Mouse (Mus musculus) heart, adult 2 months (tissue): ENCODE data around the gene Fbxo4. TPM values are rescaled to one million over a fixed set of nuclear protein-coding genes. Genes with fewer than 3 reads are reported as not detected.

Experiments
- DNase-seq, 2 experiments: peaks; one replicate each; pipeline ENCODE4 v3.0.0; 2021
- H3K27ac ChIP-seq: fragments of 200-600 bp; 2 replicates; pipeline ENCODE4 v1.8.1; 2022
- H3K27me3 ChIP-seq: fragments of 200-500 bp; 2 replicates; pipeline ENCODE4 v1.6.1; 2012; ENCODE audit warnings: mild to moderate bottlenecking, low read length, inconsistent platforms, mixed read lengths; ENCODE audit not compliant: control insufficient read depth, insufficient read depth
- H3K36me3 ChIP-seq: fragments of 200-500 bp; 2 replicates; pipeline ENCODE4 v1.6.1; 2012; ENCODE audit warnings: low read length, inconsistent platforms; ENCODE audit not compliant: control insufficient read depth, insufficient read depth
- H3K4me1 ChIP-seq: fragments of 200-500 bp; 2 replicates; pipeline ENCODE4 v1.6.1; 2011; ENCODE audit warnings: low read length; ENCODE audit not compliant: control insufficient read depth, insufficient read depth
- H3K4me3 ChIP-seq: fragments of 200-600 bp; 2 replicates; pipeline ENCODE4 v1.8.1; 2022
- H3K79me2 ChIP-seq: fragments of 200-500 bp; replicated peaks from 2 replicates; pipeline ENCODE4 v1.6.1; 2012; ENCODE audit warnings: mild to moderate bottlenecking, inconsistent platforms, low read length, moderate library complexity, mixed read lengths; ENCODE audit not compliant: control insufficient read depth, insufficient read depth
- H3K9ac ChIP-seq: fragments of 200-500 bp; 2 replicates; pipeline ENCODE4 v1.6.1; 2012; ENCODE audit warnings: low read depth, mild to moderate bottlenecking, control low read depth, inconsistent platforms, low read length, mixed read lengths
- CTCF ChIP-seq: fragments of 200-600 bp; IDR thresholded peaks from 2 replicates; pipeline ENCODE4 v1.8.1; 2022; ENCODE audit warnings: antibody characterized with exemption, mild to moderate bottlenecking, moderate library complexity
- EP300 ChIP-seq: fragments of 200-500 bp; IDR thresholded peaks from 2 replicates; pipeline ENCODE4 v1.6.1; 2011; ENCODE audit warnings: low read depth, low read length, control low read depth; ENCODE audit not compliant: insufficient read depth
- POLR2A ChIP-seq: fragments of 200-500 bp; IDR thresholded peaks from 2 replicates; pipeline ENCODE4 v1.6.1; 2011; ENCODE audit warnings: mild to moderate bottlenecking, low read depth, low read length, control low read depth; ENCODE audit not compliant: insufficient read depth
- WGBS: fragments of 180-500 bp; shearing (Covaris S2); methylation state at CpG from one replicate; pipeline ENCODE4 v1.1.7; 2018; 5-methylcytosine and 5-hydroxymethylcytosine counted together
- intact Hi-C: fragments of 180-260 bp; cut with DNase I; formaldehyde crosslinking; loops from one replicate; pipeline ENCODE4 v1.15.1; 2025
- polyA plus RNA-seq: library from polyadenylated mRNA; depleted of rRNA; stranded (reverse); fragments of >200 nt; gene quantifications from 2 replicates; pipeline ENCODE4 v1.2.3, GENCODE M21; 2012; rRNA removed
- total RNA-seq, 2 experiments: library from RNA; stranded (reverse); gene quantifications; 2 replicates each; pipeline ENCODE4 v1.2.3; 2021

Fbxo4 gene
- total and polyA plus RNA-seq, 3 experiments, result 6.0 to 8.1 (median 6.7) TPM

DNA sequence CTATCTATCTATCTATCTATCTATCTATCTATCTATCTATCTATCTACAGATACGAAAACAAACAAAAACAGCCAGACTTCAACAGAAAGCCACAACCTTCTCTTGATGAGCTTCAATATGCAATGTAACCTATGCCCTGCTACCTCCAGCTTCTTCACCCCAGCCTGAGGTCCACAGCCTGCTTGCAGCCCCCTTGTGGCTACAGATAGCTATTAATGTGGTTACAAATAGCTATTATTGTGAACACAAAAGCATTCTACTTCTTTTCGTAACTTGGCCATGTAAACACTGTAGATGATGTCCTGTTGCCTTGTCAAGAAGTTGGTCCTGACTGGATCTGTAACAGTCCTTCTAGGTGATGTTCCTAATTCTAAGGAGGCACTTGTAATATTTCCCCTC, 41.2 kb downstream of the Fbxo4 start:
- 82% methylated on average over 2 of the region's 2 CpGs for WGBS
- TF ChIP-seq POLR2A (no peak), CTCF (peak; percentile 56)
- H3K27ac ChIP-seq, result no peak overlapping the region
- no peaks in the 10 kb centered on the region for H3K27me3 ChIP-seq
- no peak overlapping the region for H3K4me3 ChIP-seq
- intact Hi-C loops, result loop anchor here (10.0 kb wide), 1 partner anchor 643 kb away; no protein-coding TSS in a partner anchor
- no peaks in the 10 kb centered on the region for H3K4me1 ChIP-seq
- H3K36me3 ChIP-seq, result no peaks in the 10 kb centered on the region
- no peaks in the 10 kb centered on the region for H3K79me2 ChIP-seq
- no peak overlapping the region for H3K9ac ChIP-seq
- no peak for DNase-seq

DNA sequence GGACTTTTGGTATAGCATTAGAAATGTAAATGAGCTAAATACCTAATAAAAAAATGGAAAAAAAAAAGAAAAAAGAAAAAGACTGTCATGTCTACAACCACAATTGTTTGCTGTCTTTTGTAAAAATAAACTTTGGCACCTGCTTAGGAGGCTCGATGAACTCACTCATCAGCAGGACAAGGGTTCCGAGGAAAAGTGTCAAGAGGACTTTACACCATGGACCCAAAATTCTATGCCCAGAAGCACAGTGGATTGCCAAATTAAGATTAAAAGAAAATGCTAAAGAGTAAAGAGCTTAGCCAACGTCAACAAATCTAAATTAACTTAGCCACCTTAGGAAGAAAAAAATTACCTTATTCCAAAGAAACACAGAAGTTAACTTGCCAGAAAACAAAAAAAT, 43.3 kb downstream of the Fbxo4 start:
- no peak overlapping the region for H3K27ac ChIP-seq
- no peak overlapping the region for H3K9ac ChIP-seq
- H3K4me3 ChIP-seq, result no peak overlapping the region
- H3K4me1 ChIP-seq, result no peaks in the 10 kb centered on the region
- 81% methylated on average over 3 of the region's 3 CpGs for WGBS
- TF ChIP-seq CTCF, result no peak
- TF ChIP-seq POLR2A, result no peak
- TF ChIP-seq EP300, result no peak
- DNase-seq, result no peak
- intact Hi-C loops, result loop anchor here (10.0 kb wide), 1 partner anchor 641 kb away; no protein-coding TSS in a partner anchor
- H3K27me3 ChIP-seq, result no peaks in the 10 kb centered on the region
- no peaks in the 10 kb centered on the region for H3K36me3 ChIP-seq
- H3K79me2 ChIP-seq, result no peaks in the 10 kb centered on the region

DNA sequence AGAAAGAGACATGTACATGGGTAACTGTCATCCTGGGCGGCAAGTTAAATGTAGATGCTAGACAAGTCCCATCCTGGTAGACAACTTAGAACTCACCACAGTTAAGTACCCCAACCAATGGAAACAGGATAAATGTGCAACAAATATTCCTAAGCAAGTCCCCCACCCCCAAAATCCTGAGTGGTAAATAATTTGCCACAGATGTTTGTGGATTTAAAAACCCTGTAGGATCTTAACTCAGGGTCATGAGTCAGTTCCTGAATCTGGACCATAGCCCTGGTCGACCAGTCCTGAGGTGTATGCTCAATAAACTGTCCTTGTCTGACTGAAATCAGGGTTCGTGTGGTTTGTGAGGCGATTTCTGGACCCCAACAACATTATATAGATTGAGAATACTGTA, 45.9 kb downstream of the Fbxo4 start:
- intact Hi-C loops, result loop anchor here (10.0 kb wide), 1 partner anchor 639 kb away; no protein-coding TSS in a partner anchor
- Histone ChIP-seq H3K27me3 (no peaks in the 10 kb centered on the region), H3K4me3 (no peak overlapping the region), H3K36me3 (no peaks in the 10 kb centered on the region), H3K4me1 (no peaks in the 10 kb centered on the region), H3K9ac (no peak overlapping the region), H3K79me2 (no peaks in the 10 kb centered on the region), H3K27ac (no peak overlapping the region)
- WGBS, result 83% methylated on average over 4 of the region's 4 CpGs
- no peak for TF ChIP-seq POLR2A
- TF ChIP-seq CTCF, result no peak
- no peak for TF ChIP-seq EP300
- no peak for DNase-seq

DNA sequence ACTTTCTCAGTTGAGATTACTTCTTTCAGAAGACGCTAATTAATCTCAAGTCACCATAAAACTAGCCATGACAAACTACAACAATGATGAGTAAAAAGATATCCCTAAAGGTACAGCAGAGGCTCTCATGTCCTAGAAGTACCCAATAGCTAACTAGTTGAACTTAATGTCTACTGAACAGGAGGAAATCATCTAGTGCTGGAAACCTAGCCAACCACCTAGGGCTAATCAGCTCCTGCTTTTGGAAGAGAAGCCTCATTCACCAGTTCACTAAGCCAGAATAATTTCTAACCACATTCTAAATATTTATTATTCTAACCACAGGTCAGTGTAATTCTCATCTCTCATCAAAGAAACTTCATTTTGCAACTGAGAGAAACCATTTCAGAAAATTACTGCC, 47.4 kb downstream of the Fbxo4 start:
- Histone ChIP-seq H3K36me3 (no peaks in the 10 kb centered on the region), H3K79me2 (no peaks in the 10 kb centered on the region), H3K4me3 (no peak overlapping the region), H3K9ac (no peak overlapping the region), H3K27me3 (no peaks in the 10 kb centered on the region), H3K4me1 (no peaks in the 10 kb centered on the region), H3K27ac (no peak overlapping the region)
- TF ChIP-seq EP300, result no peak
- TF ChIP-seq CTCF, result no peak
- no peak for TF ChIP-seq POLR2A
- intact Hi-C loops, result loop anchor here (10.0 kb wide), 1 partner anchor 637 kb away; no protein-coding TSS in a partner anchor
- no peak for DNase-seq
- WGBS, result 96% methylated on average over 1 of the region's 1 CpGs

Other genes with a start within 250 kb of the Fbxo4 start
- gene AW549877, start 16.2 kb upstream of the Fbxo4 start, total RNA-seq, result 10 to 100 TPM; 19.3 to 21.2 TPM
- gene AW549877, start 16.2 kb upstream of the Fbxo4 start, polyA plus RNA-seq, result 11.7 and 30.0 TPM in 2 replicates
- 1,000 to 10,000 TPM; 1,394 to 1,524 TPM for gene Oxct1, start 46.8 kb upstream of the Fbxo4 start, total RNA-seq
- 304 and 520 TPM in 2 replicates for gene Oxct1, start 46.8 kb upstream of the Fbxo4 start, polyA plus RNA-seq